Mouse (Mus musculus) yolk sac, embryonic 10.5 days (tissue): Measurements from ENCODE around the gene Msh5.
"Not testable (repeated sequence)": the region's sequence is repeated elsewhere in the genome, so short reads cannot be mapped to it uniquely, and the experiment has no call there.

Experiments used
- DNase-seq: peaks from one replicate; pipeline ENCODE4 v3.0.0-alpha.2; 2017; ENCODE audit warnings: low spot score

Msh5 gene

DNA sequence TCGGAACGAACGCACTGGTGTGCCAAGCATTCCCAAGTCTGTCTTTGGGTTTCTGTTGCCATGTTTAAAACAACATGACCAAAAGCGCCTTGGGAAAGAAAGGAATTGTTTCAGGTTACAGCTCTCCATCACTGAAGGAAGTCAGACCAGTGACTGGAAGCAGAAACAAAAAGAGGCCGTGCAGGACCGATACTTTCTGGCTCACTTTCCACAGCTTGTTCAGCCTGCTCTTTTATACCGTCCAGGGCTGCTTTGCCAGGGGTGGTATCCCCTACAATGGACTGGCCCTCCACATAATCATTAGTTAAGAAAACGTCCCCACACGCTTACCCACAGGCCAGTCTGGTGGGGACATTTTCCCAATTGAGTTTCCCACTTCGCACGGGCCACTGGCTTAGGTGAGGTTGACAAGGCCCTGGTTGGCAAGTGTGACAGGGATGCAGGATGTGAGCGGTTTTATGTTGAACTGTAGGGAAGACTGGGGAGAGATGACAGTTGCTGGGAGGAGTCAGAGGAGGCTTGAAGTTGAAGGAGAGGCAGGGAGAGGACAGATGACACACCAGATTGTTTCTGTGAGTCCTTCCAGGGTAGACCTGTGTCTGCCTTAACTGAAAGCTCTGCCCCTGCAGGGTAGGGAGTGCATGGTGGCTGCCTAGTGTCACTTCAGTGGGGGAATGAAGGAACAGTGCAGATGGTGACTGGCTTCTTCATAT, 44.2 kb downstream of the Msh5 start:
- DNase-seq: no peak

DNA sequence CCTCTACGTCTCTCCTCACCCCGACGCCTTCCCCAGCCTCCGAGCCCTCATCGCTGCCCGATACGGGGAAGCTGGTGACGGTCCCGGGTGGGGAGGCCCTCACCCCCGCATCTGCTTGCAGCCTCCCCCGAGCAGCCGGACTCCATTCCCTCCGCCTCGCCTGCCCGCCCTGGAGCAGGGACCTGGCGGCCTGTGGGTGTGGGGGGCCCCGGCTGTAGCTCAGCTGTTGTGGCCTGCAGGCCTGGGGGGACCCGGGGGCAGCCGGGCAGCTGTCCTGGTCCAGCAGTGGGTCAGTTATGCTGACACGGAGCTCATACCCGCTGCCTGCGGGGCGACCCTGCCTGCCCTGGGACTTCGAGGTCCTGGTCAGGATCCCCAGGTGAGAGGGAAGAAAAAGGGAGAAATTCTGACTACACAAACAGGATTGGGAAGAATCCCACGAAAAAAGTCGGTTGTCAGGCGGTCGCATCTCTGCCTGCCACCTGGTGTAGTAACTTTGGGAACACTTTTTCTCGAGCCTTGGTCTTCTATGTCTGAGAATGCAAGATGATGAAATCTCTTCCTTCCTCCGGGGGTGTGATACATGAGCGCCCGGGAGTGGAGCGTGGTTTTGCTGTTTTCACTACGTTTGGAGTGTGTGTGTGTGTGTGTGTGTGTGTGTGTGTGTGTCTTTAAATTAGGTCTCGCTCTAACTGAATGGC, 44.9 kb downstream of the Msh5 start:
- DNase-seq: no peak

DNA sequence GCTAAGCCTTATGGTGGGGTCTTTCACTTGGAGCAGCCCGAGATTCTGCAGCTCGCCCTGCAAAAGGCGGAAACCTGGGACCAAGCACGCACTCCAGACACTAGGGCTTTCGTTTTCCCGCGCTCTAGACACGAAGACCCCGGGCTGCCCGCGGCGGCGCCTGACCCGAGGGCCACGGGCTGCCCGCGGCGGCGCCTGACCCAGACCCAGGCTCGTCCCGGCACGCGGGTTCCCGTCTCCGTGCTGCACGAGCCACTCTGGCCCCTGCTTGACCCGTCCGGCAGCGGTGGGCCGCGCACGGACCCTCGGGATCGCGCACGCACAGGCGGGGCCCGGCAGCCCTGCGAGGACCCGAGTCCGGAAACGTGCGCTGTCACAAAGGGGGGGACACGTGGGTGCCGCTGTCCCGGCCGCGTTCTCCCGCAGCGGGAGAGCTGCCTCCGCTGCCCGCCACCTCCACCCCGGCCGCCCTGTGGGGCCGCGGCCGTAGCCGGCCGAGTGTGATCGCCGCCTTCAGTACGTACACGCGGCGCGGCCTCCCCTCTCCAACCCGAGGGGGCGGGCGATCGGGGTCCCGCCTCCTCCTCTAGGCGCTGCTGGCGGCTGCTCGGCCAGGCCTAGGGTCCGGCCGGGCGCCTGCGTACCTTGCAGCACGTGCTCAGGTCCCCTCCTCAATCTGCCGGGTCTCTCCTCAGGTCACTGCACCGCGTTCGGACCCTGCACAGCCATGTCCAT, 45.7 kb downstream of the Msh5 start, which contains the start of gene Vars:
Gene Vars (plus strand): TSS at position 271 of the 735 bp plus-strand sequence.
- peak; percentile 97 for DNase-seq

DNA sequence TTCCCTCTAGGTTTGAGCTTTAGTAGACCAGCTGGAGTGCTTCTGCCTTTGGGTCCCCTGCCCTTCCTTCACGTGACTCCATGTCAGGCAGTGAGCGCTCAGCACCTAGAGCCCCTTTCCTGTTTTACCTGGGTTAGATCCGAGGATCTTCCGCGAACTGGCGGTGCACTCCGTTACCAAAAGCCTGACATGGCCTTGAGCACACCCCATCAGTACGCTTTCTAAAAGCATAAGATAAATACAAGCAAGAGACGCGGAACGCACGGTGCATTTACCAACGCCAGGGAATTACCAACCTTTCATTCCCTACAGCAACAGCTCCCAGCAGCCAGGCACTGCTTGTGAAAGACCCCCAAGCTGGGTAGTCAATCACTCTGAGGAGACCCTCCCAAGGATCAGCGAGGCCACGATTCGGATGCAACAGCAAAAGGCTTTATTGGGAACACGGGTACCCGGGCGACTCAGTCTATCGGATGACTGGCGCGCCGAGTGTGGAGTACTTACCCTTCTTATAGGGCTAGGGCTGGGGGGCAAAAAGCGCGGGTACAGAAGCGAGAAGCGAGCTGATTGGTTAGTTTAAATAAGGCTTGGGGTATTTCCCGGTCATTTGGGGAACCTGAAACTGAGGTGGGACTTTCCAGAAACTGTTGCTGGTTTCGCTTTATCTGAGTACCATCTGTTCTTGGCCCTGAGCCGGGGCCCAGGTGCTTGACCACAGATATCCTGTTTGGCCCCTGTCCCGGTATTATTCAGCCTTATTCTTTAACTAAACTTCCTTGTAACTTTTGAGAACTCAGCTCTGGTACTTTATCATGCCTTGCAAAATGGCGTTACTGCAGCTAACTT, 46.5 kb downstream of the Msh5 start:
- peak; percentile 39 for DNase-seq

DNA sequence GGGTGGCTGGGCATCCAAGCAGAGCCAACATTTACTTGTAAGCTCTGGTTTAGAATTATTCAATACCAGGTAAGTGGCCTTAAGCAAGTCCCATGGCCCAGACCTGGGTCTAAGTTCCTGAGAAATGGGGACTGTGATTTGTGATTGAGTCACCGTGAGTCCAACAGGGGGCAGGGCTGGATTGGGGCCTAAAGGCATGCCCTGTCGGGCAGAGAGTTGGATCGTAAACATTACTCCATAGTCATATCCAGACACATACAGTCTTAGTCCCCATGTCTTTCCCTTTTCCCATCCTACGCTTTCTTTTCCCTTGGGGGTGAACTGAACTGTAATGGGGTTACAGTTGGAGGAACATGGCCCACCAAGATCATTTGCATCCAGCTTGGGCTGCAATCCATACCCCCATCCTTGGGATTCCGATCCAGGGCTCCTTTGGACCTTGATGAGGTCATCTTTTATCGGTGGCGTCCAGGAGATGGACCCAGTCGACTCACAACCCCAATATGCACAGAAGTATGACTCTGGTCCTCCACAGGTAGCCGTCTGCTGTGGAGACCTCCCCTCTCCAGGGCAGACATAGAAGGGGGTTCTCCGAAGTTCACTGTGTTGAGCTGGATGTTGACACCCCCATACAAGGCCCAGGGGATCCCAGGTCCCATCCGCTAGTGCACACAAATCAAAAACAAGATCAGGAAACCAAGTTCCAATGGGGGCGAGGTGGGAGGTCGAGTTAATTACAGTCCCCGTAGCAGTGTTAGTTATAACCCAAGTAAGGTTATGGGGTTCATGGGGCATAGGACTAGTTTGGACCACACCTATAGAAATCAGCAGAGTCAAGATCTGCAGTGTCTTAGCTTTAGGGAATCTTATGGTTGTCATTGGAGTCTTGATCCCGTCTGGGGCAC, 47.8 kb downstream of the Msh5 start:
- no peak for DNase-seq

DNA sequence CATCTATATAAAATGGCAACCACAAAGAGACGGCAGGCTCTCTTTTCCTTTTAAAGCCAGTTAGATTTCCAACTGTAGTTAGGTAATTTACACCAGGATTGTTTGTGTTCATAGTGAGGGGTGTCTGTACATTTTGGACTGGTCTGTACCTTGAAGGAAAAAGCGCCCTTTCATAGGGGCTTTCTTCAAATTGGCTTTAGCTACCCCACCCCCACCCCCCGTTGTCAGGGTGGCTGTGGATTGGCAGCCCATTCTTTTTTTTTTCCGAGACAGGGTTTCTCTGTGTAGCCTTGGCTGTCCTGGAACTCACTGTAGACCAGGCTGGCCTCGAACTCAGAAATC, 49.4 kb downstream of the Msh5 start:
- DNase-seq: no peak

DNA sequence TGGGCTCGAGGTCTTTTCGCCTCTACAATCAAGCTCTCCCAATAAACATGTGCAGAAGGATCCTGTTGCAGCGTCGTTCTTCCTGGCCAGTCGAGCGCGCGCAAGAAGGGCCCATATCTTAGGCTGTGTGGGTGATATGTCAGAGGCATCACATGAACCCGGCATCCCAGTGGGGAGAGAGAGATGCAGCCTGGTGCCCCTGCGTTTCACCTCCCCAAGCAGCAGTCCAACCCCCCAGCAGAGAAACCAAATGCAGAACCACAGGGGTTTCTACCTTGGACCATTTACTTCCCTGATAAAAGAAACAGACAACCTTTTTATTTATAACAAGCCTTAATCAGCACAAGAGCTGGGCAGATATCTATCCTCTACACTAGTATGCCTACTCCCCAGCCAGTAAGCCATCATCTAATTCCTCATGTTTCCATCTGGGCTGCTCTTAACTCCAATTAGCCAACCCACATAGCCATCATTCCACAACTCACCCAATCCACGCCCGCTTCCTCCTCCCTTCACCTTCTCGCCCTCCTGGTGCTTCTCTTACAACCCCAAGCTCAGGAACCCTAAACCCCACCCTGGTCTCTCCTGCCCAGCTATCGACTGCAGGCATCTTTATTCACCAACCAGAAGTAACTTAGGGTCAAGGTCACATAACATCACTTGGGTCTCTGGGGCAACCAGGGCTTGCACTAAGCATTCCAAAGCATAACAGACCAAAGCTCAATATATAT, 50.0 kb downstream of the Msh5 start:
- no peak for DNase-seq

DNA sequence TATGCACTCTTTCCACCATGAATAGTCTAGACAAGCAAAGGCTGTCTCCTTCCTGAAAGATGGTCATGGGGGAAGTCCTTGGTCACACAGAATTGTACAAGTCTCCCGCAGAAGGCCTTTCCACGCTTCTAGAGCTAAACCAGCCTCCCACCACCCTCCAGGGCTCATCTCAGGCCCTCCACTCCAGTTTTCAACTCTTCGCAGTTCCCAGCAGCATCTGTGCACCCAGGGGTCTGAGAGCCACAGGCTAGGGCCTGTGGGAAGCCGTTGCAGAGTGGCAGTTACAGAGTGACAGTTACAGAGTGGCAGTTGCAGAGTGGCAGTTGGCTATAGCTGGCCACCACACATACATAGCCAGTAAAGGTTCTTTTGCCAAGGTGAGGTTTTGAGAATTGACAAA, 50.6 kb downstream of the Msh5 start:
- not testable (repeated sequence) for DNase-seq

DNA sequence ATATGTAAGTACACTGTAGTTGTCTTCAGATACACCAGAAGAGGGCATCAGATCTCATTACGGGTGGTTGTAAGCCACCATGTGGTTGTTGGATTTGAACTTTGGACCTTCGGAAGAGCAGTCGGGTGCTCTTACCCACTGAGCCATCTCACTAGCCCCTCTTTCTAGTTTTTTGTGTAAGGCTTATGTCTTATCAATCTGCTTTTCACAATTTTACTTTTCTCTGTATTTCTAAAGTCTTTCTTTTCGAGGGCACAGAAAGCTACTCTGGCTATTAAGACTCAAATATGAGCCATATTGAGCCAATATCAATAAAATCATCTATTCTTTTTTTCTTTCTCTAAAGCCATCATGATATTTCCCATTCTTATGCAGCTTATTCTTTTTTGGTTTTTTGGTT, 51.4 kb downstream of the Msh5 start:
- not testable (repeated sequence) for DNase-seq

DNA sequence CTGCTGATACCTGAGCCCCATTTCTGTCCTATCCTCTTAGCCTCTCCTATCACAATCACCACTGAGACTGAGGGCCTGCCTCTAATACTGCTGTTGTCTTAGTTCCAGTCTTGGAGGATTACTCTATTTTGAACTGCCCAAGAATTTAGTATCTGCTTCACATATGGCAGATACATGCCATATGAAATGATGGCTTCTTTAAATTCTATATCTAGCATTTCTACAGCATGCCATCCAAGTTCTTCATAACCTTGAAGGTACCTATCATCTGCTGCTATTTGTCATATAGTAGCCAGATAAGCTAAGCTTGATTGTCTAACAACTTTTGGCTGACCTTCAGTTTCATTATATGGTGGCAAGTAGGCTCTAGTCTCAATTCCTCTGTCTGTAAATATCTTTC, 51.8 kb downstream of the Msh5 start:
- no peak for DNase-seq

DNA sequence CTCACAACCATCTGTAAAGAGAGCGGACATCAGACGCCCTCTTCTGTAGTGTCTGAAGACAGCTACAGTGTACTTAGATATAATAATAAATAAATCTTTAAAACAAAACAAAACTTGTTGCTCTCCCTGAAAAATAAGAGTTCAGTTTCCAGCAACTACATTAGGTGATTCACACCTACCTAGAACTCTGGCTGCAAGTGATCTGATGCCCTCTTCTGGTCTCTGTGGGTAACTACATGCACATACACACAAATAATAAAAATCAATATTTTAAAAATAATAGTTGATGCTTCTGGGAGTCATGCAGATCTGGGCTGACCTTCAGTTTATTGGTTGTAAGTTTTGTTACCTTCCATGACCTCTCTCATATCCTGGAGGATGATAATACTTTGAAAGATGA, 62.3 kb downstream of the Msh5 start:
- DNase-seq: no peak

DNA sequence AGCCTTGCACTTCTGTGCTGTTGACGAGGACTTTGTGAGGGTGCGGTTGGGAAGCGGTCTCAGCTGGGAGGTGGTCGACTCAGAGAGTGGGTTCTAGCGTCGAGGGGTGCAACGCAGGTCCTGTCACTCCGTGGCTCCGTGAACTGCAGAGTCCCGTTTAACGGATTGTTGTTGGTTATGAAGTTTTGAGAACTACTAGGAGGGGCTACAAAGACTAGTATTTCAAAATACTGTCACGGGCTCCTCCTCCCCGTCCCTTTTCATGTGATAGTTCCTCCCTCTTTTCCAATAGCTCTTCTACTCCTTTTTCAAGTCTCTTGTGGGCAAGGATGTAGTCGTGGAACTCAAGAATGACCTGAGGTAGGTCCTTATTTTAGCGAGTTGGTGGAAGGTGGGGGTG, 64.2 kb downstream of the Msh5 start:
- no peak for DNase-seq

DNA sequence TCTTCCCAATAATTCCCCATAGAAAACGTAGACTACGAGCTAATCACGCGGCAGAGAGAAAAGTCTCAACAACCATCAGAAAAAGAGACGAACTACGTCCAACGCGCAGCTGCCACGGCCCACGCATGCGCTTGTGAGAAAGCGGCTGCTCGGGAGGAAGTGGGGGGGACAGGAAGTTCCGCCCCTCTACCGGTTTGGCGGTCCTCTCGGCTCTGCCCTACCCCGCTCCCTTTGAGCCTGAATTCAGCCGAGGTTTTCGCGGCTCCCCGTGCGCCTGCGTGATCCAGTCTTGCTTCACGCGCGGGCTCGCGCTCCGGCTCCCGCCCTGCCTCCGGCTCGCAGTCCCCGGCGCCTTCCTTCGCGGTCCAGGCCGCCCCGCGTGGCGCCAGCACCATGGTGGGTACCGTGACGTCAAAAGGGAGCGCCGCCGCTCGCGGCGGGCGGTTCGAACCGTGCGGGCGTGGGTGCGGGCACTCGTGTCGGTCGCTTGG, 64.8 kb downstream of the Msh5 start, which contains the start of gene Lsm2:
Gene Lsm2 (plus strand): TSS at position 173 of the 491 bp plus-strand sequence.
- DNase-seq: peak; percentile 94

DNA sequence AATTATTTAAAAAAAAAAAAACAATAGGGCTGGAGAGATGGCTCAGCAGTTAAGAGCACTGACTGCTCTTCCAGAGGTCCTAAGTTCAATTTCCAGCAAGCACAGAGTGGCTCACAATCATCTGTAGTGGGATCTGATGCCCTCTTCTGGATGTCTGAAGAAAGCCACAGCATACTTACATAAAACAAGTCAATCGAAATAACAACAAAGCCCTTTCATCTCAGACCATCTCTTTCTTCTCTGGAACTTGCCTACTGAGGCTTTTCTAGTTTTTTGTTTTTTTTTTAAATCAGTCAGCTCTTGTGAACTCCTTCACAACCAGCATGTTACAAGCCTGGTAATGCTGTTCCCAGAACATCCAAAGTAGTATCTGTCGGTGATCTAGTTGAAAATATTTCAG, 65.9 kb downstream of the Msh5 start:
- DNase-seq: peak; percentile 72

DNA sequence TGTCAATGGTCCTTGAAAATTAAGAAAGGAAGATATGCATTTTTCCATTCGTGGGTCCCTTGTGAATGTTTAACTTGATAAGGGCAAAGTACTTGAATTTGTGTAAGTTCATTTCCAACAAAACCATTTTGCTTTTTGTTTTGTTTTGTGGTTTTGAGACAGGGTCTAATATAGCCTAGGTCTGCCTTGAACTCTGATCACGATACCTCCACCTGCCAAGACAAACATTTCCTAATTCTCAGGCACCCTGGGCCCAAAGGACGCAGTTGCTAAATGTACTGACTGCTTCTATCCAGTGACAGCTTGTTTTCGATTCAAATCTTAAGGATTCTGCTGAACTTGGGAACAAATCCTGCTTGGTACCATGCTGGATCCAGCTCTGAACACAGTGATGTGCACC, 66.9 kb downstream of the Msh5 start:
- DNase-seq: peak; percentile 31
